Mouse (Mus musculus): ENCODE data around the gene Zfp263.

- TF ChIP-seq CTCF (IDR thresholded peaks at IDR 0.05; ENCODE audit: extremely low read depth, insufficient read length, insufficient replicate concordance, low read depth, low read length) (no peak), POLR2A (IDR thresholded peaks at IDR 0.05; ENCODE audit: low read depth, low read length) (no peak)
Measured at GRCm38 (mm10) chr16:3714731-3715130, 29.2 kb upstream of the Zfp263 start.

All from small intestine, adult 2 months (tissue).